Mouse (Mus musculus): ENCODE measurements around the gene Rnasek. TPM values are rescaled to one million over a fixed set of nuclear protein-coding genes. Genes with fewer than 3 reads are reported as not detected.

Rnasek gene
- total RNA-seq, 2 experiments from 2014 or later: 91.1 to 93.0 TPM

GRCm38 (mm10) chr11:70216103-70216502, 23.5 kb downstream of the Rnasek start:
- DNase-seq: no peak

- no peak for DNase-seq
Observed at GRCm38 (mm10) chr11:70215301-70215700, 24.3 kb downstream of the Rnasek start.

- no peak for DNase-seq
Observed at GRCm38 (mm10) chr11:70214856-70215209, 24.8 kb downstream of the Rnasek start.

GRCm38 (mm10) chr11:70214191-70214855, 25.3 kb downstream of the Rnasek start:
- no peak for DNase-seq

GRCm38 (mm10) chr11:70213736-70214135, 25.9 kb downstream of the Rnasek start:
- no peak for DNase-seq

- DNase-seq: peak; percentile 58
Observed at GRCm38 (mm10) chr11:70212896-70213295, 26.7 kb downstream of the Rnasek start.

- DNase-seq: no peak
Observed at GRCm38 (mm10) chr11:70212423-70212822, 27.2 kb downstream of the Rnasek start, which contains the start of gene Slc16a11. Gene Slc16a11, plus strand, starts transcription at chr11:70212752.

- no peak for DNase-seq
Observed at GRCm38 (mm10) chr11:70211972-70212371, 27.7 kb downstream of the Rnasek start.

- DNase-seq: no peak
Observed at GRCm38 (mm10) chr11:70210681-70211080, 29.0 kb downstream of the Rnasek start.

GRCm38 (mm10) chr11:70208778-70209388, 30.8 kb downstream of the Rnasek start:
- DNase-seq: no peak

GRCm38 (mm10) chr11:70207283-70207682, 32.4 kb downstream of the Rnasek start:
- DNase-seq: no peak

GRCm38 (mm10) chr11:70206801-70207200, 32.8 kb downstream of the Rnasek start:
- DNase-seq: no peak

GRCm38 (mm10) chr11:70201691-70202090, 38.0 kb downstream of the Rnasek start:
- peak; percentile 90 for DNase-seq

- no peak for DNase-seq
Observed at GRCm38 (mm10) chr11:70200036-70200608, 39.5 kb downstream of the Rnasek start.

- no peak for DNase-seq
Observed at GRCm38 (mm10) chr11:70199107-70199506, 40.5 kb downstream of the Rnasek start.

GRCm38 (mm10) chr11:70198332-70198731, 41.3 kb downstream of the Rnasek start:
- DNase-seq: no peak

- no peak for DNase-seq
Observed at GRCm38 (mm10) chr11:70193354-70194285, 46.0 kb downstream of the Rnasek start.

GRCm38 (mm10) chr11:70192157-70192556, 47.5 kb downstream of the Rnasek start:
- no peak for DNase-seq

GRCm38 (mm10) chr11:70191188-70191587, 48.5 kb downstream of the Rnasek start:
- no peak for DNase-seq

- no peak for DNase-seq
Observed at GRCm38 (mm10) chr11:70189319-70190134, 50.1 kb downstream of the Rnasek start.

Data from gastrocnemius, postnatal 10 days (tissue).